Mouse (Mus musculus) kidney, postnatal 10 days (tissue): ENCODE measurements around the gene Bach2.
A peak's percentile ranks its signal among the peaks of the same experiment; 100 is the strongest.

Experiments
- DNase-seq: peaks from one replicate; pipeline ENCODE4 v3.0.0; 2021; ENCODE audit warnings: mixed read lengths

The Bach2 gene

GRCm38 (mm10) chr4:32238366-32238854 is at the start of gene Bach2:
Bach2 (plus strand) TSS chr4:32238804.
- DNase-seq, result peak; percentile 94

- no peak for DNase-seq
Observed at GRCm38 (mm10) chr4:32189416-32190036, 49.1 kb upstream of the Bach2 start.

DNA sequence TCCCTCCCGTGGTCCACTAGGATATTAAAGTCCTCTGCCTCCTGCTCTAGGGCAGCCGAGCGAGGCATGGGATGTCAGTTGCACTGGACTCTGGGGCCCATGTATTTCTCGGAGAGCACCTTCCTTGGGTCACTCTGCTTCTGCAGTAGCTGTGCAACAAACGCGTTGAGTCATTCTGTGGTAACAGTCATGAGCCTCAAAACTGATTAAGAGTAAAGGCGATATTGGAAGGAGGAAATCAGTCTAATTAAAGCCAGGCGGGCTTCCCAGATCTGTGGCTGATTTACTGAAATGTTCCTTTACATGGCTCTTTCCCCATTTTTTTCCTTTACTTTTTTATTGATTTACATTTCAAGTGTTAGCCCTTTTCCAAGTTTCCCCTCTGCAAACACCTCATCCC is 48.1 kb upstream of the Bach2 start:
- no peak for DNase-seq

DNA sequence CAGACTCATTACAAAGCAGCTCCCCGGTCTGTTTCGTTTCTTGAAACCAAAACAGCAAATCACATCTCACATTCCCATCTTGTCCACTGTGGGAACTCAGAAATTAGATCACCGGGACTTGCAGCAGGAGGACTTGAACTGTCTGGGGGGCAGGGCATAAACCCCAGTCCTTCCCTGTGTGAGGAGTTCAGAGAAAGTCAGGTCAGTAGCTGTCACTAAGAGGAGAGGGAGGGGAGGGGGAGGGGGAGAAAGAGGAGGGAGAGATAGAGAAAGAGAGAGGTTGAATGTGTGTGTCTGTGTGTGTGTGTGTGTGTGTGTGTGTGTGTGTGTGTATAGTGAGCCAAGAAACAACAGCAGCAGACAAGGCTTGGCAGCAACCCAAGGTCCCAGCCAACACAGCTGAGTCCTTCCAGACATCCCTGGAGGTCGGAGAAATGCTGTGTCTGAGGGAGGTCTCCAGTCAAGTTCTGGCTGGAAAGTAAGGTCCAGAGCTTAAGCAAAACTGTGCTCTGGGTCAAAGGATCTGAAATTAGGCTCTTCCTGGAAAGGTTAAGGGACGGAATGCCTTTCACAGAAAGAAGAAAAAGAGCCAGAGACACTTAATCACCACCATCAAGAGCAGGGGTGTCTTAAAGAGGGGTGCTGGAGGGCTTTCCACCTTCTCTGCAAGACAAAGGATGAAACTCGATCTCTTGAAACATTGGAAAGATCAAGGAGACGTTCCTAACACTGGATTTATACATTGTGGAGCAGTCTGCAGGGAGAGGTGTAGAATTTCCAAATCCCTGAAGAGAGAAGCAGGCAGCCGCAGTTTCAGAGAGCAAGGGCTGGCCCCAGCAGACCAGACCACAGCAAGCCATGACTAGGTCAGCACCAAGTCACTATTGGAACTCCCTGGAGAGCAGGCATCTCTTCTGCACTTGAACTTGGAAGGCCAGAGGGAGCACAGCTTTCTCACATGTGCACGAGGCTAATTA is 42.4 kb upstream of the Bach2 start:
- DNase-seq, result peak; percentile 93

GRCm38 (mm10) chr4:32198031-32198430 is 40.6 kb upstream of the Bach2 start:
- no peak for DNase-seq

DNA sequence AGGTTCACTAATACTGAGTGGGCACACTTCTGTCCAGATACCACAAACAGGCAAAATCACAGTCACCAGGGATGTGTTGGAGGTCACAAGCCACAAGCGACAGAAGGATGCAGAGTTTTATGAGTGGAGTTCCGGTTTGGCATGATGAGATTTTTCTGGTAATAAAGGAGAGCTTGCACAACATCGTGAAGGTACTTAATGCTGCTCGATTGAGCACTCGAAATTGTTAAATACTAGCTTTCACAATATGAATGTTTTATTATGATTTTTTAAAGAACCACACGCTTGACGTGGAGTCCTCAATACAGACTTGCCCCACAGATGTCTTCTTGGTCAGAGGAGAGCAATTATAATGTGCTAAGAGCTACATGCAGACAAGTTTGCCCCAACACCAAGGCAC is 40.0 kb upstream of the Bach2 start:
- no peak for DNase-seq

DNA sequence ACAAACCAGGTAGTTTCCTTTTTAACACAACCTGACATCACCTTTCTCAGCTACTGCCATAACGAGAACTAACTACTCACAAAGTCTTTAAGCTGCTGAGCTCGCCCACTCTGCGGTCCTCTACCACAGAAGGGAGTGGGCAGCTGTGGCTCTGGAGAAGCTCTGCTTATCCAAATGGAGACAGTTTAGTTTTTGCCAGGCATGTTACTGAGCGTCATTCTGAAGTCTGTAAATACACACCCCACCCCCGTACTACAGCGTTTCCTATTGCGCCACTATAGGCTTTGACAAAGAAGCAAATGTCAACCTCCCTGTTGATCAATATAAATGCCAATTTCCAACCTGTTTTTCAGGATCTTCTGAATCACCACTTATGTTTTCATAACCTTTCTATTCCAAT is 39.4 kb upstream of the Bach2 start:
- DNase-seq, result no peak

DNA sequence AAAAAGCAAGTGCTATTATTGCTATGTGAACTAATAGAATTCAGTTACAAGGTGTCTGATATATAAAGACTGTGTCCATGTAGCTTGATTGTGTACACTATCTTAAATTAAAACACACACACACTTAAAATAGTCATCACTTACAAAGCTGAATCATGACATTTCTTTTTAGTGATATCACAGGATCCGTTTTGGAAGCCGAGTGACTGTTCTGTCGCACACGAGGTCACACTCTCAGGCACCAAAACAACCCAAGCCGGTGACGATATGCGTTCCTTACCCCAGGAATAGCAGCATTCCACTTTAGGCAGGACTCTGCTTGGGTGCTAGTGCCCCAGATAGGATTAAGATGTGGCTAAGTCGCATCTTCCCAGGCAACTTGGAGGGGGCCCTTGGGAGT is 37.5 kb upstream of the Bach2 start:
- no peak for DNase-seq

GRCm38 (mm10) chr4:32202362-32202761 is 36.2 kb upstream of the Bach2 start:
- no peak for DNase-seq

DNA sequence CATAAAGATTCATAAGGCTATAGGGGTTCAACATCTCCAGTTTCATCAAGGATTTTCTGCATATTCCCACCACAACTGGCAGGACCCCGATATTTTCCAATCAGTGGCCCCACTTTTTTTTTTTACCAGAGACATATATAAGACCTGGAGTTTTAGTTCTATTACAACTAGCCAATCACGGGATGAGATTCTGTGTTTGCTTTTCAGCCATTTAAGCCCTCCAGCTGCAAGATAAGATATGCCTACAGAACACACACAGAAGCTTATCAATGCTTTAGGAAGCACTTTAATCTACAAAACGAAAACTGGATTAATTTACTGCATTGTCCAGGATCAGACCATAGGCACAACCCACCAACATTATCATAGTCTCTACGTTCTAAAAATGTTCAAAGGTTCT is 33.8 kb upstream of the Bach2 start:
- DNase-seq, result no peak

DNA sequence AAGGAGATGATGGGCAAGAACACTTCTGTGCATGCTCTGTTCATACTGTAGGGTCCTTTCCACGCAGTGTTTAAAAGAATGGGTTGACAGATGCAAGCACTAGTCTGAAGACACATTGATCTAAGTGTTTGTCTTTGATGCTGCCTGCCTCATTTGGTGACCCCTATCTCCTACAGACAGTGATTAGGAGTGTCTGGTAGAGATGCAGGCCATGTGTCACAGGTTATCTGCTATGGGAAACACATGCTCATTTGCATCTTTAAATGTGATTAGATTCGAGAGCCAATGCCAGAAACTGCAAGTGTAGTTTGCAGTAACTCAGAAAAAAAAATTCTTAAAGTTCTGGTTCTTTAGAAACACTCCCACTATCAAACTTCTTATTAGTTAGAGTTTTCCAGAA is 32.8 kb upstream of the Bach2 start:
- DNase-seq, result no peak

GRCm38 (mm10) chr4:32209995-32210394 is 28.6 kb upstream of the Bach2 start:
- no peak for DNase-seq

DNA sequence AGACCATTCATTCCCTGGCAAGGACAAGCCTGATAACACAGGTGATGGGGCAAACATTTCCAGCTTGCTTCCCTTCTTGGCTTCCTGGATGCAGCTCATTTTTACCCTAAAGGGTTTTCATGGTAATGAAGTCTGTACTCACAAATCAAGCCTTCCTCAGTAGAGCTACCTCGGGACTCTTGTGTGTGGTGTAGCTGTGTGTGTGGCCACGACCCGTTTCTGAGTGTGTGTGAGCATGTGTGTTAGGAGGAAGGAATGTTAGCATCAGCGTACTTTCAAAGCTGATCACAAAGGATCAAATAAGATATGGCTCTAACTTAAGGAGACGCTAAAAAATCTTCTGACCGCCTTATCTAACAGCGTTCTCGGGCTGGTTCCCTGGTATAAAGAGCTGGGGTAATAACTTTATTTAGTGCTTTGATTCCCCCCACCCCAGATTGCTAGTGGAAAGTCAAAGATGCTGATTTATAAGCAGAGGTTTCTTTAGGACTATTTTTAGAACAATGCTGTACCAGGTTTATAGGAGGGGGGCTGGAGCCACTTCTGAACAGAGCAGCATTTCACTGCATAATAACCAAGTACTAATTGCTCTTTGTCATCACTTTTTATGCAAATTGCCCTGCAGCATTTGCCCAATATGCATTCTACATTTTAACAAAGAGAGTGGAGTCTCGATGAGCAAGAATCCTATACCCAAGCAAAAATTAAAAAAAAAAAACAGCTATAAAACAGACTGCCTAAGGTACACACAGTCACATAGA is 28.0 kb upstream of the Bach2 start:
- no peak for DNase-seq

GRCm38 (mm10) chr4:32212593-32212992 is 26.0 kb upstream of the Bach2 start:
- no peak for DNase-seq

GRCm38 (mm10) chr4:32216466-32216865 is 22.1 kb upstream of the Bach2 start:
- DNase-seq, result no peak

GRCm38 (mm10) chr4:32217016-32217415 is 21.6 kb upstream of the Bach2 start:
- DNase-seq, result no peak

DNA sequence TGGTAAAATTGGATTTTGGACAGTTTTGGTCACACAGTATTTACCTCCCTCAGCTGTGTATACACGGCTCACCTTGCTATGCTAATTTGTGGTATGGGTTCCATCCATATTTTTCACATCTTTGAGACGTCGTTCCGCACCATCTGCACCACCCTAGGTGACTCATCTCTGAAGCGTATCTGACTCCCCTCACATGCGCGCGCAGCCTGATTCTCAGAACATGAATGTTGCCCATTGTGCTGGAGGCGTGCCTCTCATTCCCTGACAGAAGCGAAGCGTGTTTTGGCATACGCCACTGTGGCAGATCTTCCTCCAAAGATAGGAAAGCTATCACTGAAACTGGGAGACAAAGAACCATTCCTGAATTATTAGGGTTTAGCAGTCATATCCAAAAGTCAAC is 21.0 kb upstream of the Bach2 start:
- DNase-seq, result no peak

DNA sequence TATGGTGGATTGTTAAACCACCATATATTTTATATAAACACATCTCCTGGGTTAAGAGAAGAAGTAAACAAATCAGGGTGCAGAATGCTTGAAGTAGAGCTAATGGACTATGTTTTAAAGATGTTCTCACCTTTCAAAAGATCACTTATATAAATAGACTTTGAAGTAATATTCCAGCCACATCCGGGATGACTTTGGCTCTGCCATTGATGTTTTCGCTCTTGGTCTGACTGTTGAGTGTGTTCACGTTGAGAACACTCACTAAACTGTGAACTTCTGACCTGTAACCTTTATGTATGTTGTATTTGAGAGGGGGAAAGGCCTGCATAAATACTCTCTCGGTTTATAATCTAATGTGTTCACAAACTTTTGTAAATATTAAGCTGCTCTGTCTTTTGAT is 20.2 kb upstream of the Bach2 start:
- no peak for DNase-seq

DNA sequence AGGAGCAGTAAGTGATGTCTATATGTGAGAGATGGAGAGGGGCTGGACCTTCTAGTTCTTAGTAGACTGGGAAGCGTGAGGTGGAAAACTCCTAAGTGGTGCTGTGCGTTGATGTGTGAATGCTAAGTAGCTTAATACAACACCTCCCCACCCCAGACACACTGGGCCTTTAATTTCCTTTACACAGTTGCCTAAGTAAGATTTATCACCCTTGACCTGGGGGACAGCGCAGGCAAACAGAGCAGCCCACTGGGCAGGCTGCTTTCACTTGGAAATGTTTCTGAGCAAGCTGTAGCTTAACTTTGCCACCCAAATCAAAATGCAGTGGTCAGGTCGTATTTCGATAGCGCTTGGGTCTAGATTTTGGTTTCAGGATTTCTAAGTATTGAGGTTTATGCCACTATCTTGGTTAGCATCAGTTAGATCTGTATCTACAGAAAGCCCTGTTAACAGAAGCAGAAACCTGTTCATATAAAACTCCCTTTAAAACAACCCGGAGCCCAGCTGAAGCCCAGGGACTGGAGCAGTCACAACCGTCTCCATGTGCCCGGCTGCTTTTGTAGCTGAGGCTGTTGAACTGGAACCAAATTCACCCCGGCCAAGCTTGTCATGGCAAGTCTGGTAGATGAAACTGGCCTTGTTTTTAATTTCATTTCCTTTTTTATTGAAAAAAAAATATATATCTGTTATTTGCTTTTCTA is 19.0 kb upstream of the Bach2 start:
- no peak for DNase-seq

DNA sequence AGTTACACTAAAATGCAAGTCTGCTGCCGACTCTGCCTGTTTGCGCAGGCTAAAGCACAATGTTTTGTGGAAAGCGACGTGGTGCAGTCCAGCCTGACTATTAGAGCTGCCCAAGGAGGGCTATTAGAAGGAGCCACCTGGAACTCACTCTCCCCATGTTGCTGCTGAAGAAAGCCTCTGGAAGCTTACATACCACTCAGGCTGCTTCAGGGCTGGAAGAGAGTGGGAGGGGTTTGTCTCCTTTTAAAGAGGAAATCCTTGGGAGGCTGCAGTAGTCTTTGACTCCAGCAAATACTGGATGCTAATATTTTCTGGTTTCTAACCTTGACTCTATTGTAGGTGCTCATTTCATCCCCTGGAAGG is 18.5 kb upstream of the Bach2 start:
- no peak for DNase-seq

GRCm38 (mm10) chr4:32220961-32221360 is 17.6 kb upstream of the Bach2 start:
- DNase-seq, result no peak

GRCm38 (mm10) chr4:32223563-32223962 is 15.0 kb upstream of the Bach2 start:
- no peak for DNase-seq

GRCm38 (mm10) chr4:32225191-32225590 is 13.4 kb upstream of the Bach2 start:
- DNase-seq, result no peak
